Mouse (Mus musculus) A20 (cell line): Measurements from ENCODE around the gene Zzef1.

Experiments used
- DNase-seq: peaks from one replicate; pipeline ENCODE4 v3.0.0-alpha.2; 2011; ENCODE audit warnings: low read depth, low spot score

Zzef1 gene

GRCm38 (mm10) chr11:72908391-72908790 lies 112.4 kb downstream of the Zzef1 start:
- DNase-seq: no peak

GRCm38 (mm10) chr11:72917299-72917996 lies 121.4 kb downstream of the Zzef1 start:
- DNase-seq: peak; percentile 90

- peak; percentile 82 for DNase-seq
These were observed 127.1 kb downstream of the Zzef1 start for GRCm38 (mm10) chr11:72923116-72923515.

GRCm38 (mm10) chr11:72924458-72924857 lies 128.4 kb downstream of the Zzef1 start:
- peak; percentile 69 for DNase-seq

GRCm38 (mm10) chr11:72925067-72925466 lies 129.0 kb downstream of the Zzef1 start:
- peak; percentile 81 for DNase-seq

- DNase-seq: peak; percentile 69
These were observed 130.3 kb downstream of the Zzef1 start for GRCm38 (mm10) chr11:72926226-72926890.

- peak; percentile 87 for DNase-seq
These were observed 132.5 kb downstream of the Zzef1 start for GRCm38 (mm10) chr11:72928516-72928915.

- peak; percentile 81 for DNase-seq
These were observed 144.4 kb downstream of the Zzef1 start for GRCm38 (mm10) chr11:72940208-72941143.

- no peak for DNase-seq
These were observed 149.2 kb downstream of the Zzef1 start for GRCm38 (mm10) chr11:72944996-72945793.

GRCm38 (mm10) chr11:72945875-72946559 lies 150.0 kb downstream of the Zzef1 start:
- DNase-seq: peak; percentile 31

GRCm38 (mm10) chr11:72946560-72947119 lies 150.6 kb downstream of the Zzef1 start:
- no peak for DNase-seq

- no peak for DNase-seq
These were observed 151.8 kb downstream of the Zzef1 start for GRCm38 (mm10) chr11:72947840-72948239.

GRCm38 (mm10) chr11:72948254-72948653 lies 152.2 kb downstream of the Zzef1 start:
- DNase-seq: no peak

GRCm38 (mm10) chr11:72951137-72952000 lies 155.3 kb downstream of the Zzef1 start:
- DNase-seq: no peak

- DNase-seq: no peak
These were observed 156.2 kb downstream of the Zzef1 start for GRCm38 (mm10) chr11:72952226-72952625.

- DNase-seq: no peak
These were observed 156.7 kb downstream of the Zzef1 start for GRCm38 (mm10) chr11:72952697-72953096.

- DNase-seq: peak; percentile 43
These were observed 157.1 kb downstream of the Zzef1 start for GRCm38 (mm10) chr11:72953116-72953439.

- DNase-seq: peak; percentile 59
These were observed 157.6 kb downstream of the Zzef1 start for GRCm38 (mm10) chr11:72953440-72954151.

- peak; percentile 69 for DNase-seq
These were observed 158.2 kb downstream of the Zzef1 start for GRCm38 (mm10) chr11:72954216-72954615.
